23 mouse cellular contexts compared by ENCODE assay signal in genomic region chr13:107893581-107894183, GRCm38 (mm10).
"Had no signal": no experiment of that assay in that cellular context is flagged by ENCODE, and none has a peak within 500 bp of the region (broad histone marks: within the 10 kb centered on the region; RNA-seq: fewer than 3 reads in every experiment).

No protein-coding gene starts in this region.

- DNase-seq: gastrocnemius, adult 2 months; gastrocnemius, postnatal 10 days; gastrocnemius, postnatal 25 days; heart, postnatal 14 days; heart, postnatal 4 days; kidney, adult 18-20 months; kidney, adult 8-10 months; kidney, postnatal 14 days; kidney, postnatal 36 days; layer of hippocampus, adult 9-11 months; layer of hippocampus, postnatal 36 days; left cerebral cortex, postnatal 4 days had no signal

- H3K4me1 ChIP-seq: intestine, embryonic 15.5 days had no signal

- H3K9me3 ChIP-seq: heart, embryonic 15.5 days; hindbrain, embryonic 10.5 days; hindbrain, embryonic 12.5 days; intestine, embryonic 15.5 days; limb, embryonic 13.5 days; limb, embryonic 15.5 days; liver, embryonic 12.5 days had no signal

- H3K4me3 ChIP-seq: gastrocnemius, adult 2 months; heart, embryonic 13.5 days; heart, embryonic 15.5 days; hindbrain, embryonic 10.5 days; hindbrain, embryonic 12.5 days; intestine, embryonic 15.5 days; limb, embryonic 13.5 days; limb, embryonic 15.5 days; liver, embryonic 12.5 days had no signal

- H3K27me3 ChIP-seq: hindbrain, embryonic 12.5 days; intestine, embryonic 15.5 days had no signal

- H3K27ac ChIP-seq: gastrocnemius, adult 2 months; heart, embryonic 13.5 days; heart, embryonic 15.5 days; hindbrain, embryonic 10.5 days; hindbrain, embryonic 12.5 days; hindbrain, embryonic 14.5 days; intestine, embryonic 15.5 days; kidney, postnatal 0 days; limb, embryonic 13.5 days; limb, embryonic 15.5 days; liver, embryonic 12.5 days; liver, embryonic 14.5 days had no signal

- H3K36me3 ChIP-seq: heart, embryonic 13.5 days; heart, embryonic 15.5 days; hindbrain, embryonic 10.5 days; hindbrain, embryonic 12.5 days; intestine, embryonic 15.5 days; limb, embryonic 13.5 days; limb, embryonic 15.5 days; liver, embryonic 12.5 days had no signal
